Mouse (Mus musculus): ENCODE measurements around the gene Id3. TPM values are rescaled to one million over a fixed set of nuclear protein-coding genes. Genes with fewer than 3 reads are reported as not detected.

Gene Id3
- polyA plus RNA-seq, 1 experiment = 390 TPM

- TF ChIP-seq POLR2A (IDR thresholded peaks at IDR 0.05; ENCODE audit: borderline replicate concordance, extremely low read depth, low read depth, low read length) (no peak), CTCF (IDR thresholded peaks at IDR 0.05; ENCODE audit: insufficient read depth, low read length) (no peak)
- 8% methylated on average over 50 of the region's 50 CpGs for WGBS
- DNase-seq = no peak
- Histone ChIP-seq H3K4me1 (ENCODE audit: control insufficient read depth, insufficient read depth, low read length) (peaks cover 11% of the 10 kb centered on the region), H3K4me3 (replicated peaks; ENCODE audit: extremely low read depth, low read depth, low read length) (peak overlapping the region; percentile 57)
Observed at GRCm38 (mm10) chr4:136134978-136135873, 8.1 kb upstream of the Id3 start.

GRCm38 (mm10) chr4:136135874-136136728, 7.2 kb upstream of the Id3 start:
- TF ChIP-seq CTCF (IDR thresholded peaks at IDR 0.05; ENCODE audit: insufficient read depth, low read length) (peak; percentile 38; the same call in 1 of the 2 replicates), POLR2A (IDR thresholded peaks at IDR 0.05; ENCODE audit: borderline replicate concordance, extremely low read depth, low read depth, low read length) (peak; percentile 8; the same call in 1 of the 2 replicates)
- Histone ChIP-seq H3K4me1 (ENCODE audit: control insufficient read depth, insufficient read depth, low read length) (peaks cover 16% of the 10 kb centered on the region), H3K4me3 (replicated peaks; ENCODE audit: extremely low read depth, low read depth, low read length) (no peak overlapping the region)
- no peak for DNase-seq
- 52% methylated on average over 9 of the region's 9 CpGs for WGBS

GRCm38 (mm10) chr4:136139326-136140110, 3.8 kb upstream of the Id3 start:
- TF ChIP-seq POLR2A (IDR thresholded peaks at IDR 0.05; ENCODE audit: borderline replicate concordance, extremely low read depth, low read depth, low read length) = no peak
- WGBS = 49% methylated on average over 17 of the region's 17 CpGs
- no peak overlapping the region for H3K4me3 ChIP-seq (replicated peaks; ENCODE audit: extremely low read depth, low read depth, low read length)
- DNase-seq = no peak
- H3K4me1 ChIP-seq (ENCODE audit: control insufficient read depth, insufficient read depth, low read length) = peaks cover 31% of the 10 kb centered on the region

- peaks cover 27% of the 10 kb centered on the region for H3K4me1 ChIP-seq (ENCODE audit: control insufficient read depth, insufficient read depth, low read length)
- TF ChIP-seq CTCF (IDR thresholded peaks at IDR 0.05; ENCODE audit: insufficient read depth, low read length) = no peak
- peak; percentile 65; the same call in 1 of the 2 replicates for TF ChIP-seq POLR2A (IDR thresholded peaks at IDR 0.05; ENCODE audit: borderline replicate concordance, extremely low read depth, low read depth, low read length)
- 11% methylated on average over 31 of the region's 31 CpGs for WGBS
- no peak overlapping the region for H3K4me3 ChIP-seq (replicated peaks; ENCODE audit: extremely low read depth, low read depth, low read length)
- DNase-seq = peak; percentile 88
Observed at GRCm38 (mm10) chr4:136140327-136141250, 2.7 kb upstream of the Id3 start.

- DNase-seq = no peak
- TF ChIP-seq POLR2A (IDR thresholded peaks at IDR 0.05; ENCODE audit: borderline replicate concordance, extremely low read depth, low read depth, low read length) (no peak), CTCF (IDR thresholded peaks at IDR 0.05; ENCODE audit: insufficient read depth, low read length) (no peak)
- H3K4me3 ChIP-seq (replicated peaks; ENCODE audit: extremely low read depth, low read depth, low read length) = peak overlapping the region; percentile 61
- peaks cover 31% of the 10 kb centered on the region for H3K4me1 ChIP-seq (ENCODE audit: control insufficient read depth, insufficient read depth, low read length)
- 13% methylated on average over 17 of the region's 17 CpGs for WGBS
Observed at GRCm38 (mm10) chr4:136142267-136143192, 767 bp upstream of the Id3 start.

GRCm38 (mm10) chr4:136144126-136144926, 1.0 kb downstream of the Id3 start:
- under 1% methylated on average over 50 of the region's 50 CpGs for WGBS
- TF ChIP-seq CTCF (IDR thresholded peaks at IDR 0.05; ENCODE audit: insufficient read depth, low read length) (no peak), POLR2A (IDR thresholded peaks at IDR 0.05; ENCODE audit: borderline replicate concordance, extremely low read depth, low read depth, low read length) (no peak; the same call in none of the 2 replicates)
- DNase-seq = peak; percentile 85
- Histone ChIP-seq H3K4me3 (replicated peaks; ENCODE audit: extremely low read depth, low read depth, low read length) (peak overlapping the region; percentile 86), H3K4me1 (ENCODE audit: control insufficient read depth, insufficient read depth, low read length) (peaks cover 40% of the 10 kb centered on the region)

GRCm38 (mm10) chr4:136144927-136145292, 1.6 kb downstream of the Id3 start:
- no peak for DNase-seq
- Histone ChIP-seq H3K4me3 (replicated peaks; ENCODE audit: extremely low read depth, low read depth, low read length) (peak overlapping the region; percentile 86), H3K4me1 (ENCODE audit: control insufficient read depth, insufficient read depth, low read length) (peaks cover 36% of the 10 kb centered on the region)
- no peak for TF ChIP-seq CTCF (IDR thresholded peaks at IDR 0.05; ENCODE audit: insufficient read depth, low read length)
- peak; percentile 41; the same call in 1 of the 2 replicates for TF ChIP-seq POLR2A (IDR thresholded peaks at IDR 0.05; ENCODE audit: borderline replicate concordance, extremely low read depth, low read depth, low read length)
- WGBS = 2% methylated on average over 11 of the region's 11 CpGs

Measured in lung, adult 2 months (tissue).